ENCODE assay signal across 8 mouse cellular contexts in the genomic region with DNA sequence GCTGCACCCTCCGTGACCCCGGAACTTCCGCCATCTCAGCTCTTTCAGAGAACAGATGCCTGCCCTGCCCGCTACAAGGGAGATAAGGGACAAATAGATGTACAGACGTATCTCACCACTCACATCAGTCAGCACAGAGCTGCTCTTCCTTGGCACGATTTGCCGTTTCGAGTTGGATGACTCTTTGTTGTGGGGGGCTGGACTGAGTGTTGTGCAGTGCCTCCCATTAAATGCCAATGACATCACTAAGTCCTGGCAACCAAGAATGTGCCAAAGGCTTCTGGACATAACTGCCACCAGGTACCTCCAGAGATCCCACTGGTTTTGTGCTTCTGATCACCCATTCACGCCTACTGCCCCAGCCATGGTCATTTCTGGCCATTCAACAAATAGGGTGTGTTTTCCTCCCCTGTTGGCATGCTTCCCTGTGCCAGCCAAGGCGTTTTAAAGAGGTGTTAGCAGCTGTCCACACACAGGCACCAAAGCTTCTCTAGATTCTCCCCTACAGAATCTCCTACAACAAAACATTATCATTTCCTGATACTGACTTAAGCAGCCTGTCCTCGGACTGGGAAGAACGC. TPM values are rescaled to one million over a fixed set of nuclear protein-coding genes. Genes with fewer than 3 reads are reported as not detected.
DNase-seq lines count a peak whose midpoint lies in the region; ATAC-seq and TF ChIP-seq lines count a peak whose summit lies in the region.

No protein-coding gene starts in this region.

- 39% methylated on average over 12 of the region's 12 CpGs for WGBS in kidney, embryonic 16.5 days
- 31% methylated on average over 12 of the region's 12 CpGs for WGBS in forebrain, embryonic 16.5 days
- 32% methylated on average over 12 of the region's 12 CpGs for WGBS in limb, embryonic 14.5 days
- WGBS in neural tube, embryonic 13.5 days = 27% methylated on average over 12 of the region's 12 CpGs

- no peak overlapping the region for H3K27ac ChIP-seq in kidney, embryonic 16.5 days (ENCODE audit: low read length)
- no peak overlapping the region for H3K27ac ChIP-seq in brown adipose tissue, adult 24 weeks (replicated peaks; ENCODE audit: low read depth, low read length)
- H3K27ac ChIP-seq in forebrain, embryonic 16.5 days (ENCODE audit: low read length) = no peak overlapping the region
- no peak overlapping the region for H3K27ac ChIP-seq in limb, embryonic 14.5 days (replicated peaks; ENCODE audit: low read depth, low read length)
- H3K27ac ChIP-seq in neural tube, embryonic 13.5 days (replicated peaks) = no peak overlapping the region

- 0 out of 2 replicates have a peak overlapping the region, but pooled peaks have one; percentile 16 for H3K9ac ChIP-seq in kidney, embryonic 16.5 days (replicated peaks; ENCODE audit: low read length)
- H3K9ac ChIP-seq in forebrain, embryonic 16.5 days (replicated peaks; ENCODE audit: low read depth, low read length) = no peak overlapping the region
- peak overlapping the region; percentile 26; the same call in 1 of the 2 replicates for H3K9ac ChIP-seq in limb, embryonic 14.5 days (ENCODE audit: low read depth, low read length, severe bottlenecking)
- peak overlapping the region; percentile 38; the same call in 1 of the 2 replicates for H3K9ac ChIP-seq in neural tube, embryonic 13.5 days

- peaks cover 6% of the 10 kb centered on the region; the same call in 1 of the 2 replicates for H3K9me3 ChIP-seq in kidney, embryonic 16.5 days (ENCODE audit: low read length)
- no peaks in the 10 kb centered on the region for H3K9me3 ChIP-seq in forebrain, embryonic 16.5 days (ENCODE audit: control insufficient read depth, low read length)
- no peaks in the 10 kb centered on the region for H3K9me3 ChIP-seq in limb, embryonic 14.5 days (ENCODE audit: control insufficient read depth, low read length)
- no peaks in the 10 kb centered on the region for H3K9me3 ChIP-seq in neural tube, embryonic 13.5 days

- peaks cover 22% of the 10 kb centered on the region; the same call in 1 of the 2 replicates for H3K4me1 ChIP-seq in kidney, embryonic 16.5 days (ENCODE audit: insufficient read depth, low read length)
- peaks cover 10% of the 10 kb centered on the region for H3K4me1 ChIP-seq in brown adipose tissue, adult 24 weeks (ENCODE audit: control insufficient read depth, insufficient read depth, insufficient read length, low read length)
- H3K4me1 ChIP-seq in forebrain, embryonic 16.5 days (replicated peaks; ENCODE audit: control insufficient read depth, insufficient read depth, low read length) = peaks cover 15% of the 10 kb centered on the region
- peaks cover 12% of the 10 kb centered on the region for H3K4me1 ChIP-seq in limb, embryonic 14.5 days (ENCODE audit: control insufficient read depth, insufficient read depth, low read length)
- peaks cover 26% of the 10 kb centered on the region for H3K4me1 ChIP-seq in neural tube, embryonic 13.5 days (replicated peaks)

- H3K4me3 ChIP-seq in kidney, embryonic 16.5 days (ENCODE audit: low read length) = peak overlapping the region; percentile 27
- H3K4me3 ChIP-seq in brown adipose tissue, adult 24 weeks (ENCODE audit: insufficient read depth, low read depth, low read length) = peak overlapping the region; percentile 45
- H3K4me3 ChIP-seq in forebrain, embryonic 16.5 days (replicated peaks; ENCODE audit: low read length) = 0 out of 2 replicates have a peak overlapping the region, but pooled peaks have one; percentile 9
- H3K4me3 ChIP-seq in limb, embryonic 14.5 days (replicated peaks; ENCODE audit: low read length) = peak overlapping the region; percentile 21; the same call in 1 of the 2 replicates
- H3K4me3 ChIP-seq in neural tube, embryonic 13.5 days = peak overlapping the region; percentile 19; the same call in 1 of the 2 replicates

- peak; percentile 62; the same call in 1 of the 2 replicates for ATAC-seq in kidney, embryonic 16.5 days (ENCODE audit: low FRiP score, low TSS enrichment)
- peak; percentile 34 for ATAC-seq in forebrain, embryonic 16.5 days
- no peak for ATAC-seq in limb, embryonic 14.5 days (ENCODE audit: low FRiP score, low read depth)
- peak; percentile 55 for ATAC-seq in neural tube, embryonic 13.5 days (ENCODE audit: low read depth)

- DNase-seq in kidney, adult 18-20 months = no peak
- DNase-seq in limb, embryonic 14.5 days (ENCODE audit: low spot score) = no peak
- no peak for DNase-seq in left cerebral cortex, adult 9 months (ENCODE audit: low spot score in 2 of 2)
- no peak for DNase-seq in gastrocnemius, postnatal 10 days

- peak overlapping the region; percentile 52 for H3K4me2 ChIP-seq in kidney, embryonic 16.5 days (replicated peaks; ENCODE audit: low read depth, low read length)
- H3K4me2 ChIP-seq in forebrain, embryonic 16.5 days (ENCODE audit: low read length) = peak overlapping the region; percentile 39
- H3K4me2 ChIP-seq in limb, embryonic 14.5 days (replicated peaks; ENCODE audit: low read depth, low read length, severe bottlenecking) = peak overlapping the region; percentile 38
- H3K4me2 ChIP-seq in neural tube, embryonic 13.5 days = peak overlapping the region; percentile 46

- no peak for TF ChIP-seq POLR2A in limb, embryonic 14.5 days (IDR thresholded peaks at IDR 0.05; ENCODE audit: borderline replicate concordance, extremely low read depth, insufficient read depth, insufficient read length)

- H3K36me3 ChIP-seq in kidney, embryonic 16.5 days (ENCODE audit: insufficient read depth, low read length) = no peaks in the 10 kb centered on the region
- H3K36me3 ChIP-seq in forebrain, embryonic 16.5 days (ENCODE audit: control insufficient read depth, insufficient read depth) = no peaks in the 10 kb centered on the region
- no peaks in the 10 kb centered on the region for H3K36me3 ChIP-seq in limb, embryonic 14.5 days (ENCODE audit: control insufficient read depth, insufficient read depth, low read length)
- no peaks in the 10 kb centered on the region for H3K36me3 ChIP-seq in neural tube, embryonic 13.5 days

- H3K27me3 ChIP-seq in kidney, embryonic 16.5 days (ENCODE audit: insufficient read depth, low read length) = no peaks in the 10 kb centered on the region
- no peaks in the 10 kb centered on the region for H3K27me3 ChIP-seq in forebrain, embryonic 16.5 days (replicated peaks; ENCODE audit: control insufficient read depth, insufficient read depth, low read length)
- H3K27me3 ChIP-seq in limb, embryonic 14.5 days (ENCODE audit: control insufficient read depth, insufficient read depth, low read length) = no peaks in the 10 kb centered on the region
- 0 out of 2 replicates have a peak, but pooled peaks cover 4% of the 10 kb centered on the region for H3K27me3 ChIP-seq in neural tube, embryonic 13.5 days

RNA-seq across cellular contexts. Expression of gene Tmem154, which starts 11.7 kb away (rescaled TPM):
- polyA plus RNA-seq in kidney, embryonic 16.5 days (2015; fragmentation: Nextera tagmentation; extraction: Ambion mirVana) = 0.82 and 0.89 TPM in 2 replicates
- polyA plus RNA-seq in brown adipose tissue, adult 24 weeks (2012; ENCODE audit: insufficient read depth, insufficient read length, missing spikeins) = 0.91 TPM in 1 of 2 replicates, not detected in the other
- polyA plus RNA-seq in forebrain, embryonic 16.5 days (2015; fragmentation: Nextera tagmentation; extraction: Ambion mirVana) = 0.85 and 1.2 TPM in 2 replicates
- polyA plus RNA-seq in limb, embryonic 14.5 days (2012; rRNA removed) = 3.2 and 4.2 TPM in 2 replicates
- polyA plus RNA-seq in limb, embryonic 14.5 days (2014; fragmentation: Nextera tagmentation; extraction: Ambion mirVana) = 6.8 and 9.0 TPM in 2 replicates
- polyA plus RNA-seq in neural tube, embryonic 13.5 days (2015; fragmentation: Nextera tagmentation; extraction: Ambion mirVana) = 0.56 and 0.68 TPM in 2 replicates
- total RNA-seq in gastrocnemius, postnatal 10 days (2021) = 1 to 10 TPM; 2.1 to 3.1 TPM
